Mouse (Mus musculus) CH12.LX (cell line): ENCODE data around the gene Hmox1. TPM values are rescaled to one million over a fixed set of nuclear protein-coding genes. Genes with fewer than 3 reads are reported as not detected.
A peak's percentile ranks its signal among the peaks of the same experiment; 100 is the strongest.

Experiments used
- DNase-seq: peaks from one replicate; pipeline ENCODE4 v3.0.0-alpha.2; 2013; ENCODE audit errors: extremely low read depth
- H3K27ac ChIP-seq: 2 replicates; pipeline ENCODE4 v1.5.1; 2012; ENCODE audit warnings: low read depth, mild to moderate bottlenecking, control low read depth, moderate library complexity; ENCODE audit not compliant: insufficient read depth
- H3K27me3 ChIP-seq: replicated peaks from 2 replicates; pipeline ENCODE3; 2012; ENCODE audit warnings: inconsistent platforms
- H3K36me3 ChIP-seq, 2 experiments: replicated peaks in 1 of 2; 2 replicates each; pipeline versions ENCODE3 to v1.6.1; 2012; ENCODE audit warnings: inconsistent platforms in 1 of 2, low read length in 1 of 2, mild to moderate bottlenecking in 1 of 2, mixed read lengths in 1 of 2, moderate library complexity in 1 of 2; ENCODE audit not compliant: control insufficient read depth in 1 of 2, insufficient read depth in 1 of 2
- H3K4me1 ChIP-seq, 2 experiments: 2 replicates each; pipeline ENCODE4 v1.6.1; 2012; ENCODE audit warnings: inconsistent platforms in 1 of 2, moderate library complexity in 1 of 2; ENCODE audit not compliant: insufficient read depth in 2 of 2, control insufficient read depth in 1 of 2
- H3K4me2 ChIP-seq: 2 replicates; pipeline ENCODE4 v1.6.1; 2012; ENCODE audit warnings: low read depth, mild to moderate bottlenecking, control low read depth; ENCODE audit not compliant: poor library complexity, insufficient read depth, severe bottlenecking
- H3K4me3 ChIP-seq, 3 experiments: fragments of 150-350 bp in 1 of 3; sonication (generic) in 1 of 3; replicated peaks in 1 of 3; 2 replicates each; pipeline versions ENCODE3 to v1.5.1; 2011 to 2012; ENCODE audit warnings: low read depth in 2 of 3, low read length in 2 of 3, mild to moderate bottlenecking in 2 of 3, moderate library complexity in 2 of 3, control low read depth in 1 of 3, improper control_type of control experiment in 1 of 3, inconsistent platforms in 1 of 3, mixed read lengths in 1 of 3; ENCODE audit not compliant: poor library complexity in 1 of 3
- H3K79me2 ChIP-seq: replicated peaks from 2 replicates; pipeline ENCODE4 v1.6.1; 2012; ENCODE audit warnings: mild to moderate bottlenecking, moderate library complexity; ENCODE audit not compliant: control insufficient read depth, poor library complexity, insufficient read depth, severe bottlenecking; ENCODE audit errors: extremely low read depth
- H3K9ac ChIP-seq: 2 replicates; pipeline ENCODE4 v1.6.1; 2012; ENCODE audit warnings: low read depth, mild to moderate bottlenecking, control low read depth, moderate library complexity; ENCODE audit not compliant: insufficient read depth
- H3K9me3 ChIP-seq: replicated peaks from 2 replicates; pipeline ENCODE3; 2012; ENCODE audit warnings: low read length, inconsistent platforms, mixed read lengths
- CHD1 ChIP-seq: IDR thresholded peaks from 2 replicates; pipeline ENCODE4 v1.6.1; 2012; ENCODE audit warnings: low read depth, low read length, improper control_type of control experiment, inconsistent platforms
- CHD2 ChIP-seq: IDR thresholded peaks from 2 replicates; pipeline ENCODE4 v1.6.1; 2011; ENCODE audit warnings: low read length, improper control_type of control experiment
- CTCF ChIP-seq, 2 experiments: IDR thresholded peaks in 1 of 2; conservative IDR thresholded peaks in 1 of 2; 2 replicates each; pipeline ENCODE4 v1.5.1; 2011 to 2012; ENCODE audit warnings: low read depth in 2 of 2, low read length in 2 of 2, improper control_type of control experiment in 1 of 2, inconsistent platforms in 1 of 2, mild to moderate bottlenecking in 1 of 2, moderate library complexity in 1 of 2
- E2F4 ChIP-seq: IDR thresholded peaks from 2 replicates; pipeline ENCODE4 v1.6.1; 2011; ENCODE audit warnings: low read depth, low read length, improper control_type of control experiment; ENCODE audit not compliant: insufficient replicate concordance
- ELF1 ChIP-seq: IDR thresholded peaks from 2 replicates; pipeline ENCODE4 v1.6.1; 2014; ENCODE audit warnings: low read depth, mild to moderate bottlenecking, inconsistent platforms, low read length, improper control_type of control experiment
- EP300 ChIP-seq: IDR thresholded peaks from 2 replicates; pipeline ENCODE4 v1.6.1; 2011; ENCODE audit warnings: low read length, improper control_type of control experiment
- GABPA ChIP-seq: IDR thresholded peaks from 2 replicates; pipeline ENCODE4 v1.6.1; 2012; ENCODE audit warnings: low read depth, low read length, improper control_type of control experiment, inconsistent platforms; ENCODE audit not compliant: insufficient replicate concordance
- HCFC1 ChIP-seq: IDR thresholded peaks from 2 replicates; pipeline ENCODE4 v1.6.1; 2012; ENCODE audit warnings: low read depth, mild to moderate bottlenecking, inconsistent platforms, low read length, improper control_type of control experiment
- IRF4 ChIP-seq: IDR thresholded peaks from 2 replicates; pipeline ENCODE4 v1.6.1; 2014; ENCODE audit warnings: low read depth, mild to moderate bottlenecking, inconsistent platforms, low read length, improper control_type of control experiment
- JUND ChIP-seq: conservative IDR thresholded peaks from 2 replicates; pipeline ENCODE4 v1.6.1; 2011; ENCODE audit warnings: low read depth, low read length, improper control_type of control experiment
- KAT2A ChIP-seq: IDR thresholded peaks from 2 replicates; pipeline ENCODE4 v1.6.1; 2012; ENCODE audit warnings: low read length, improper control_type of control experiment, inconsistent platforms; ENCODE audit not compliant: insufficient replicate concordance
- MAFK ChIP-seq: IDR thresholded peaks from 2 replicates; pipeline ENCODE4 v1.6.1; 2011; ENCODE audit warnings: low read length, improper control_type of control experiment; ENCODE audit not compliant: insufficient replicate concordance
- MAX ChIP-seq: IDR thresholded peaks from 2 replicates; pipeline ENCODE4 v1.6.1; 2011; ENCODE audit warnings: low read length, improper control_type of control experiment
- MAZ ChIP-seq: IDR thresholded peaks from 2 replicates; pipeline ENCODE4 v1.6.1; 2012; ENCODE audit warnings: low read depth, mild to moderate bottlenecking, inconsistent platforms, low read length, improper control_type of control experiment, moderate library complexity
- MEF2A ChIP-seq: IDR thresholded peaks from 2 replicates; pipeline ENCODE4 v1.6.1; 2014; ENCODE audit warnings: low read depth, mild to moderate bottlenecking, inconsistent platforms, low read length, improper control_type of control experiment, borderline replicate concordance
- MYC ChIP-seq: IDR thresholded peaks from 2 replicates; pipeline ENCODE4 v1.6.1; 2011; ENCODE audit warnings: low read depth, mild to moderate bottlenecking, improper control_type of control experiment, low read length
- NELFE ChIP-seq: IDR thresholded peaks from 2 replicates; pipeline ENCODE4 v1.6.1; 2011; ENCODE audit warnings: low read depth, low read length, improper control_type of control experiment
- PAX5 ChIP-seq: IDR thresholded peaks from 2 replicates; pipeline ENCODE4 v1.6.1; 2012; ENCODE audit warnings: low read length, inconsistent platforms, mixed read lengths
- POLR2A ChIP-seq: IDR thresholded peaks from 2 replicates; pipeline ENCODE4 v1.6.1; 2011; ENCODE audit warnings: low read depth, mild to moderate bottlenecking, improper control_type of control experiment, low read length
- POLR2AphosphoS2 ChIP-seq: IDR thresholded peaks from 2 replicates; pipeline ENCODE4 v1.6.1; 2011; ENCODE audit warnings: low read depth, low read length, improper control_type of control experiment
- RAD21 ChIP-seq: IDR thresholded peaks from 2 replicates; pipeline ENCODE4 v1.6.1; 2011; ENCODE audit warnings: low read depth, mild to moderate bottlenecking, low read length, improper control_type of control experiment, moderate library complexity
- RCOR1 ChIP-seq: conservative IDR thresholded peaks from 2 replicates; pipeline ENCODE4 v1.6.1; 2012; ENCODE audit warnings: low read depth, mild to moderate bottlenecking, inconsistent platforms, low read length, improper control_type of control experiment
- SIN3A ChIP-seq: IDR thresholded peaks from 2 replicates; pipeline ENCODE4 v1.6.1; 2012; ENCODE audit warnings: low read length, improper control_type of control experiment, inconsistent platforms
- SMC3 ChIP-seq: IDR thresholded peaks from 2 replicates; pipeline ENCODE4 v1.6.1; 2011; ENCODE audit warnings: low read depth, low read length, improper control_type of control experiment
- UBTF ChIP-seq: IDR thresholded peaks from 2 replicates; pipeline ENCODE4 v1.6.1; 2012; ENCODE audit warnings: low read depth, mild to moderate bottlenecking, inconsistent platforms, low read length, improper control_type of control experiment, moderate library complexity
- USF1 ChIP-seq: IDR thresholded peaks from 2 replicates; pipeline ENCODE4 v1.6.1; 2014; ENCODE audit warnings: low read depth, mild to moderate bottlenecking, inconsistent platforms, low read length, improper control_type of control experiment
- USF2 ChIP-seq: conservative IDR thresholded peaks from 2 replicates; pipeline ENCODE4 v1.6.1; 2011; ENCODE audit warnings: low read depth, low read length, improper control_type of control experiment
- ZC3H11A ChIP-seq: IDR thresholded peaks from 2 replicates; pipeline ENCODE4 v1.6.1; 2012; ENCODE audit warnings: low read depth, mild to moderate bottlenecking, inconsistent platforms, low read length, improper control_type of control experiment
- ZKSCAN1 ChIP-seq: IDR thresholded peaks from 2 replicates; pipeline ENCODE4 v1.6.1; 2012; ENCODE audit warnings: low read depth, inconsistent platforms, low read length, improper control_type of control experiment, borderline replicate concordance
- ZMIZ1 ChIP-seq: IDR thresholded peaks from 2 replicates; pipeline ENCODE4 v1.6.1; 2012; ENCODE audit warnings: low read depth, mild to moderate bottlenecking, inconsistent platforms, low read length, improper control_type of control experiment
- ZNF384 ChIP-seq: IDR thresholded peaks from 2 replicates; pipeline ENCODE4 v1.6.1; 2012; ENCODE audit warnings: low read depth, low read length, improper control_type of control experiment, inconsistent platforms
- dilution Hi-C: fragments of 300-500 bp; cut with MboI; formaldehyde crosslinking; loops from 2 replicates; pipeline ENCODE4 v1.14.3; 2020; ENCODE audit warnings: low sequenced_read_pairs; ENCODE audit not compliant: extremely low pct_unique_long_range_greater_than_20kb, extremely low pct_ligation_motif_present
- in situ Hi-C: fragments of 300-500 bp; cut with MboI; formaldehyde crosslinking; loops from 3 replicates; pipeline ENCODE4 v1.14.3; 2019; ENCODE audit warnings: low sequenced_read_pairs, low pct_ligation_motif_present, low pct_unique_long_range_greater_than_20kb, mixed read lengths
- polyA plus RNA-seq: library from polyadenylated mRNA; unstranded; fragments of >175 nt; gene quantifications from 2 replicates; pipeline ENCODE4 v1.2.1, GENCODE M21; 2012; ENCODE audit warnings: low read depth; ENCODE audit not compliant: insufficient read length
- total RNA-seq, 2 experiments: library from RNA; depleted of rRNA; stranded (reverse); fragments of 300-350 nt in 1 of 2; fragments of >200 nt in 1 of 2; gene quantifications; 2 replicates each; pipeline ENCODE4 v1.2.3; 2012 to 2014

Gene Hmox1
- total and polyA plus RNA-seq, 3 experiments, result 39.7 to 92.2 (median 67.3) TPM

GRCm38 (mm10) chr8:75082181-75082805, 11.1 kb upstream of the Hmox1 start:
- in situ Hi-C loops (no loop called here), dilution Hi-C loops (no loop called here)
- Histone ChIP-seq H3K9ac (no peak overlapping the region), H3K9me3 (no peaks in the 10 kb centered on the region), H3K4me2 (no peak overlapping the region), H3K27me3 (no peaks in the 10 kb centered on the region), H3K27ac (no peak overlapping the region), H3K4me3 (no peak overlapping the region), H3K79me2 (no peaks in the 10 kb centered on the region), H3K36me3 (no peaks in the 10 kb centered on the region), H3K4me1 (peaks cover 24 to 55% of the 10 kb centered on the region in 2 experiments)
- no peak for DNase-seq
- TF ChIP-seq ZMIZ1 (no peak), KAT2A (no peak), SMC3 (peak; percentile 39; the same call in 1 of the 2 replicates), USF2 (no peak), E2F4 (no peak), SIN3A (no peak), IRF4 (no peak), CTCF (conservative IDR thresholded peaks at IDR 0.05 in 1 of 2, IDR thresholded peaks at IDR 0.05 in 1 of 2; ENCODE audit: low read depth in 2 of 2, low read length in 2 of 2) (peak in 1 of 2 experiments; percentile 38; a peak in 2 of 4 replicates), JUND (no peak)

DNA sequence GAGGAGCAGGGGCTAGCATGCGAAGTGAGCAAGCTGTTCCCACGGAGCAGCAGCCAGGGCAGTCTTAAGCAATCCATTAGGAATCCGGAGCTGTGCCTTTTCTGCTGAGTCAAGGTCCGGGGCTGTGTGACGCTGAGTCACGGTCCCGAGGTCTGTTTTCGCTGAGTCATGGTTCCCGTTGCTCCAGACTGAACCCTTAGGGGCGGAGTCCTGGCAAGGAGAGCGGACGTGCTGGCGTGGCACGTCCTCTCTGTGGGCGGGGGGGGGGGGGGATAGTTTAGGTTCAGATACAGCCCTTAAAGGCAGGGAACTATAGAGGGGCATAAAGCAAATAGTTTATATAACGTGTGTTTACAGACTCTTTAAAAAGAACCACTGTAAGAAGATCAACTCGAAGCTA, 9.6 kb upstream of the Hmox1 start:
- H3K27me3 ChIP-seq, result no peaks in the 10 kb centered on the region
- in situ Hi-C loops (no loop called here), dilution Hi-C loops (no loop called here)
- H3K9me3 ChIP-seq, result no peaks in the 10 kb centered on the region
- H3K79me2 ChIP-seq, result no peaks in the 10 kb centered on the region
- H3K27ac ChIP-seq, result no peak overlapping the region
- DNase-seq, result peak; percentile 97
- no peaks in the 10 kb centered on the region for H3K36me3 ChIP-seq
- peak overlapping the region; percentile 57 to 67 (median 67) for H3K4me3 ChIP-seq
- peaks cover 25 to 53% of the 10 kb centered on the region in 2 experiments for H3K4me1 ChIP-seq
- peak overlapping the region; percentile 39 for H3K9ac ChIP-seq
- H3K4me2 ChIP-seq, result peak overlapping the region; percentile 37
- TF ChIP-seq JUND (0 out of 2 replicates have a peak, but pooled peaks have one; percentile 8), CHD2 (no peak), MAZ (no peak), RAD21 (no peak), CHD1 (no peak), PAX5 (no peak), MEF2A (0 out of 2 replicates have a peak, but pooled peaks have one; percentile 27), MYC (no peak), POLR2AphosphoS2 (no peak), POLR2A (peak; percentile 36; the same call in 1 of the 2 replicates), UBTF (no peak), ZMIZ1 (no peak), RCOR1 (no peak), ZC3H11A (no peak), SMC3 (no peak), ZKSCAN1 (no peak), ZNF384 (no peak), MAX (no peak), USF2 (no peak), NELFE (no peak), SIN3A (peak; percentile 87), MAFK (peak; percentile 100), GABPA (peak; percentile 51), USF1 (no peak), EP300 (0 out of 2 replicates have a peak, but pooled peaks have one; percentile 10), ELF1 (0 out of 2 replicates have a peak, but pooled peaks have one; percentile 13), HCFC1 (no peak), CTCF (conservative IDR thresholded peaks at IDR 0.05 in 1 of 2, IDR thresholded peaks at IDR 0.05 in 1 of 2; ENCODE audit: low read depth in 2 of 2, low read length in 2 of 2) (no peak)
